Mouse (Mus musculus) stomach, postnatal 0 days (tissue): Measurements from ENCODE around the gene Thumpd1.

ENCODE experiments used
- CTCF ChIP-seq: IDR thresholded peaks from 2 replicates; pipeline ENCODE4 v1.5.1; 2016; ENCODE audit warnings: antibody characterized with exemption, low read depth, mild to moderate bottlenecking, moderate library complexity
- EP300 ChIP-seq: optimal IDR thresholded peaks from 2 replicates; pipeline ENCODE3; 2016; ENCODE audit warnings: antibody characterized with exemption

DNA sequence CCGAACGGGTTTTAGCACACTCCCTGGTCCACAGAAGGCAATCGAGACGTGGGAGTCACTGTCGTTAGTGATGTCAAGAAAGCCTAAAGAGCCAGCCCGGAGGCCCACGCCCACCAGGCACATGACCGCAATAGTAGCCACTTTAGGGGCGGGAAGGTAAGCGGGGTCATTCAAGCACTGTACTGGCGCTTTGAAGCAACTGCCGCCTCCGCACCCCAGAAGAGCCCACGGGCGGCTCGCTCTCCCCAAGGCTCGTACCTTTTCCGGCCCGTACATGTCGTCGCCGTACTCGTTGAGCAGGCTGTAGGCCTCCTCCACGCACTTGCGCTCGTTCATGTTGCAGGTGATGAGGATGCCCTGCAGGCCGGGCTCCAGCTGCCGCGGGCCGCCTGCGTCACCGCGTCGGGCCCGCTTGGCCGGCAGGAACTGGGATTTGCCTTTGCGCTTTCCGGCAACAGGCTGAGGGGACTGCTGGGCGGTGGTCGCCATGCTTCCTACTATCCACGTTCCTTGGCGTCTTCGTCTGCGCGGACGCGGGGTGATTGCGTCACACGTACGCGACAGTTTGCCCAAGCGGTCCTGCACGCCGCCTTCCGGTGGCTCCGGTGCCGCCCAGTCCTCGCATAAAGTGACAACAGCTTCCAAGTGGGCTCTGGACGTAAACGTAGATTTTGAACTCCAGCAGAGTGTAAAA lies at the start of gene Thumpd1:
- TF ChIP-seq EP300 (no peak), CTCF (peak; percentile 84)
